Mouse (Mus musculus) E14TG2a.4 (cell line): ENCODE results near the gene Thada.

Source experiments
- CTCF ChIP-seq: conservative IDR thresholded peaks from 2 replicates; pipeline ENCODE4 v1.5.1; 2014; ENCODE audit warnings: low read length
- NANOG ChIP-seq: IDR thresholded peaks from 2 replicates; pipeline ENCODE4 v1.6.1; 2014; ENCODE audit warnings: borderline replicate concordance, low read length, mixed read lengths
- POU5F1 ChIP-seq: IDR thresholded peaks from 2 replicates; pipeline ENCODE4 v1.6.1; 2014; ENCODE audit warnings: low read length, borderline replicate concordance

- no peak for TF ChIP-seq CTCF
- no peak for TF ChIP-seq POU5F1
- TF ChIP-seq NANOG: no peak
Observed at GRCm38 (mm10) chr17:84282388-84283280, 183.4 kb downstream of the Thada start.
